Mouse (Mus musculus): ENCODE results near the gene Uba6.

DNA sequence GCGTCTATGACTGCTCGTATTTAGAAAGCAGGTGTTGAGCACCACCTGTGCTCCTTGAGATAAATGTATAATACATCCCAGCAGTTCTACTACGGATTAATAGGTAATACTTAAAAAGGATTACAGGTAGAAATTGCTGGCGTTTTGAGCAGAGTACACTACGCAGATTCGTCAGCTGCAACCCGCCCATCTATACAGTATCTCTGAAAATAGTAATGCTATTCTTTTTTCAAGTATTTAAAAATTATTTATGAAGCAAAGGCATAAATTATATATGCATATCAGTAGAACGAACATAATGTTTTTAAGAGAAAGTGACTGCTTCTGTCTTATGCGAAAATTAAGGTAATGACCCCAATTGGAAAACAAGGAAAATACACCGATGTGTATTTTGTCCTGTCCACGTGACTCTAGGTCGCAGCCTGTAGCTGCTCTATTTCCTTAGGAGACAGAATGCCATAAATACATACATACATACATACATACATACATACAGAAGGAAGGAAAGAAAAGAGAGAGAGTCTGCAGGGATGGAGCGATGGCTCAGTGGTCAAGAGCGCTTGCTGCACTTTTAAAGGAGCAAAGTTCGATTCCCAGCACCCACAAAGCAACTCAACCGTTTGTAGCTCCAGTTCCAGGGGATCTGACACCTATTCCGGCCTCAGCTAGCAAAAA is 106.6 kb downstream of the Uba6 start:
- TF ChIP-seq CTCF (IDR thresholded peaks at IDR 0.05; ENCODE audit: low read depth) (no peak), EP300 (optimal IDR thresholded peaks at IDR 0.05) (no peak)

All from stomach, postnatal 0 days (tissue).